Mouse (Mus musculus): Measurements from ENCODE around the gene Dffa. TPM values are rescaled to one million over a fixed set of nuclear protein-coding genes. Genes with fewer than 3 reads are reported as not detected.

Gene Dffa
- polyA plus RNA-seq, 1 experiment: 3.8 TPM

DNA sequence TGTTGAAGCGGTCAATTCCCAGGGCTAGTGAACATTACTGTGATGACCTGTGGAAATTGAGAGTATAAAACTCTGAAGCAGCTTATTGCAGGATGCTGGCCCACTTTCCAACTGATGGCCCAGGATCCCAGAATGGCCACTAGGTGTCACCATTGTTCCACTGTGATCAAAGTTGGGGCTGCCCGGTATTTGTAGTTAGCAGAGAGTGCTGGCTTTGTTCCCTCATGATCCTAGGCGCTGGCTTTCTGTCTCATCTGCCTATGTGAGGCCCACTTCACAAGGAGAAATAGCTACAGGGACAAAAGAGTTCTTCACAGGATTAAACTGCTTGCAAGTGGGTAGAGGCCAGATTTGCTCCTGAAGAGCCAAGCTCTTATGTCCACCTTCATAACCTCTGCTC lies 40.5 kb downstream of the Dffa start:
- H3K9me3 ChIP-seq: no peaks in the 10 kb centered on the region
- H3K4me1 ChIP-seq: peaks cover 29% of the 10 kb centered on the region
- TF ChIP-seq GATA1 (IDR thresholded peaks at IDR 0.05; ENCODE audit: borderline replicate concordance, low read length): no peak
- no peak for TF ChIP-seq FLI1 (IDR thresholded peaks at IDR 0.05; ENCODE audit: low read length)
- H3K27me3 ChIP-seq (replicated peaks): peaks cover 19% of the 10 kb centered on the region
- no peak overlapping the region for H3K4me3 ChIP-seq (replicated peaks)
- H3K36me3 ChIP-seq (replicated peaks; ENCODE audit: low read length): peaks cover 6% of the 10 kb centered on the region

DNA sequence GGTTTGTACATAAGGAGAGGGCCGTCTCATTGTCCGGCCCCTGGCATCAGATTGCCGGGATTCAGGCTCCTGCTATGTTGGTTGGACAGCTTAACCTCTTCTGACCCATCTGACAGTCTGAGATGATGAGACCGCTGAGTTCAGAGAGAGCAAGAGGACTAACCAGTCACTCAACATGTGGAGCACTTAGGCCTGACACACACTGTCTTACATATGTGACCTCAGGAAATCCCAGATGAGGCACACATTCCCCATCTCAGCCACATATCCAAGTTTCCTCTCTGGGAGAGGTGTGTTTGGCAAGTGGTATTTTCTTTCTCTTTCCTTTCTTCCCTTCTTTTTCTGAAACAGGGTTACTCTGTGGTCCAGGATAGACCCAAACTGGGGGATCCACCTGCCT lies 41.2 kb downstream of the Dffa start:
- H3K36me3 ChIP-seq (replicated peaks; ENCODE audit: low read length): peaks cover 13% of the 10 kb centered on the region
- peaks cover 17% of the 10 kb centered on the region for H3K27me3 ChIP-seq (replicated peaks)
- H3K9me3 ChIP-seq: no peaks in the 10 kb centered on the region
- no peak overlapping the region for H3K4me3 ChIP-seq (replicated peaks)
- TF ChIP-seq GATA1 (IDR thresholded peaks at IDR 0.05; ENCODE audit: borderline replicate concordance, low read length) (no peak), FLI1 (IDR thresholded peaks at IDR 0.05; ENCODE audit: low read length) (no peak)
- H3K4me1 ChIP-seq: peaks cover 30% of the 10 kb centered on the region

DNA sequence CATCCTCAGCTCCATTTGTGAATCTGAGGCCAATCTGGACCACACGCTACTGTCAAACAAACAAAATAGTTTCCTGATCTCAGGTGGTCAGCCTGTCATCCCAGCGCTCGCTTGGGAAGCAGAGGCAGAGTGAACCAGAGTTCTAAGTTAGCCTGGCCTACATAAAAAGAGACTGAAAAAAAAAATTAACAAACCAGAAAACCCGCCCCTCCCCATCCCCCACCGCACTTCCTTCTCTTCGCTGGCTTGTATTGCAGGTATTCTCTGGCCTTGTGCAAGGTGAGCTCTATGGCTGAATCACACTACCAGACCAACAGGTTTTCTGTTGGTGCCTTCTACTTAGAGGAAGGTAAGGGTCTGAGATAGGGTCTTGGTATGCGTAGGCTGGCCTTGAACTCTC lies 43.6 kb downstream of the Dffa start:
- Histone ChIP-seq H3K27me3 (replicated peaks) (peaks cover 11% of the 10 kb centered on the region), H3K36me3 (replicated peaks; ENCODE audit: low read length) (peaks cover 37% of the 10 kb centered on the region), H3K9me3 (0 out of 2 replicates have a peak, but pooled peaks cover 4% of the 10 kb centered on the region), H3K4me3 (replicated peaks) (no peak overlapping the region), H3K4me1 (peaks cover 40% of the 10 kb centered on the region)
- no peak for TF ChIP-seq GATA1 (IDR thresholded peaks at IDR 0.05; ENCODE audit: borderline replicate concordance, low read length)
- no peak for TF ChIP-seq FLI1 (IDR thresholded peaks at IDR 0.05; ENCODE audit: low read length)

DNA sequence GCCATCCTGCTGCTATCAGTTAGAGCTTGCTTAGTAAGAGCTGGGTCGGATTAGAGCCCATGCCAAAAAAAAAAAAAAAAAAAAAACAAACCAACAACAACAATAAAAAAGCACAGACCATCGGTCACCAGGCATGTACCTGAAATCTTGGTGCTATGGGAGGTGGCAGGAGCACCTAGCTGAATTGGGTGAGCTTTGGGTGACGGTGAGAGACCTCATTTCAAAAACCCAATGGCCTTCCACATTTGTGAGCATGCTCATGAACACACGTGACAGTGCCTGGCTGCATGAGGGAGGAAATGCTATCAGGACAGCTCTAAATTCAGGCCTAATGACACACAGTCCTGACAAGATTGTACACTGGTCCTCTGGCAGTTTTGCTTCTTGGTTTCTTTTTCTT lies 44.1 kb downstream of the Dffa start:
- Histone ChIP-seq H3K27me3 (replicated peaks) (peaks cover 11% of the 10 kb centered on the region), H3K36me3 (replicated peaks; ENCODE audit: low read length) (peaks cover 42% of the 10 kb centered on the region), H3K9me3 (0 out of 2 replicates have a peak, but pooled peaks cover 4% of the 10 kb centered on the region), H3K4me1 (peaks cover 41% of the 10 kb centered on the region), H3K4me3 (replicated peaks) (no peak overlapping the region)
- no peak for TF ChIP-seq GATA1 (IDR thresholded peaks at IDR 0.05; ENCODE audit: borderline replicate concordance, low read length)

DNA sequence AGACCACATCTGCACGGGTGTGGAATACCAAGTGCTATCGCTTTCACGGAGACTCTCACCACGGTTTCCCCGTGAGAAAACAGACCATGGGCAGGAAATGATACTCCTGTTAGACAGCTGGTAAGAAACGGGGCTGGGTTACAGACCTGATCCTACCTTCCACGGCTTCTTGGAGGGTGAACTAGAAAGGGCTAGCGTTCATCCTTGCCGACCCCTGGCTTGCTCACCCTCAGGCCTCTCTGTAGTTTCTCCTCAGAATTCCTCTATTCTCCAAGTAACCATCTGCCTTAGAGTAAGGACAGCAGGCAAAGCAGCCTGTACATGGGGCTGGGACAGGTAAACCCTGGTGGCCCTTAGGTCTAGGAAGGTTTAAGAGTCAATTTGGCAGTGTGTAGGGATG lies 45.2 kb downstream of the Dffa start:
- TF ChIP-seq FLI1 (IDR thresholded peaks at IDR 0.05; ENCODE audit: low read length): no peak
- TF ChIP-seq GATA1 (IDR thresholded peaks at IDR 0.05; ENCODE audit: borderline replicate concordance, low read length): no peak
- peaks cover 53% of the 10 kb centered on the region for H3K36me3 ChIP-seq (replicated peaks; ENCODE audit: low read length)
- 0 out of 2 replicates have a peak, but pooled peaks cover 4% of the 10 kb centered on the region for H3K9me3 ChIP-seq
- peaks cover 38% of the 10 kb centered on the region for H3K4me1 ChIP-seq
- H3K27me3 ChIP-seq (replicated peaks): peaks cover 7% of the 10 kb centered on the region
- H3K4me3 ChIP-seq (replicated peaks): no peak overlapping the region

DNA sequence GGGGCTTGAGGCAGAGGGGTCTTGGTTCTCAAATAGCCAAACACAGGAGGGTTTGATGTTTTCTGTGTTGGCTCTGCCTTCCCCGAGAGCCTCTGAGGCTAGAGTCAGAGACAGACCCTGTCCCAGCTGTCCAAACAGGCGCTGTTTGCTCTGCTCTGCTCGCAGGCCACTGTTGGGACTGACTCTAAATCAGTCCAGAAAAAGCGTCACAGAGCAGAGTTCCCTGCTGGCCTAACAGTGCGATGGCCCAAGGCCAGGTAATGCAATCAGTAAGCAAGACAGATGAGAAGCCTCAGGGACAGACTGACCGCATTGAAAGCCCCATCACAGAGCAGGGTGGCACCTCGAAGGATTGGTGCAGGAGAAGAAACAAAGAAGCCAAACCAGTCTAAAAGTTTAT lies 45.7 kb downstream of the Dffa start:
- peaks cover 57% of the 10 kb centered on the region for H3K36me3 ChIP-seq (replicated peaks; ENCODE audit: low read length)
- peaks cover 36% of the 10 kb centered on the region for H3K4me1 ChIP-seq
- no peak overlapping the region for H3K4me3 ChIP-seq (replicated peaks)
- TF ChIP-seq GATA1 (IDR thresholded peaks at IDR 0.05; ENCODE audit: borderline replicate concordance, low read length): no peak
- no peak for TF ChIP-seq FLI1 (IDR thresholded peaks at IDR 0.05; ENCODE audit: low read length)
- H3K9me3 ChIP-seq: 0 out of 2 replicates have a peak, but pooled peaks cover 4% of the 10 kb centered on the region
- peaks cover 7% of the 10 kb centered on the region for H3K27me3 ChIP-seq (replicated peaks)

DNA sequence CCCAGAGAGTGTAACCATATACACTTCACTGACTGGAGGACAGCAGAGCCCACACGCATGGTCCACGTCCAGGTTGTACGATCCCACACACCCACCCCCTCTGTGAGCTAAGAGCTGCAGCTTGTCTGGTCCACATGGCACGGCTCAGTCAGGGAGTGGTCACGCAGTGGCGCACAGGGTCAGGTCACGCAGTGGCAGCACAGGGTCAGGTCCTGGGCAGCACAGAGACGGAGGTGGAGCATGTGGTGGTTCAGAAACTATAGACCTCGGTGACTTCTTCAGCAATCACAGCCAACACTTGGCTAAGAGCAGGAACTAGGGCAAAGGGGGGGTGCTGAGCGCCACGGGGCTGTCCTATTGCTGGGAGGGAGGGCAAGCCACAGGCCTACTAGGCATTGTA lies 46.3 kb downstream of the Dffa start:
- H3K4me3 ChIP-seq (replicated peaks): peak overlapping the region; percentile 59
- peaks cover 30% of the 10 kb centered on the region for H3K4me1 ChIP-seq
- peaks cover 4% of the 10 kb centered on the region for H3K27me3 ChIP-seq (replicated peaks)
- 0 out of 2 replicates have a peak, but pooled peaks cover 4% of the 10 kb centered on the region for H3K9me3 ChIP-seq
- H3K36me3 ChIP-seq (replicated peaks; ENCODE audit: low read length): peaks cover 64% of the 10 kb centered on the region
- TF ChIP-seq FLI1 (IDR thresholded peaks at IDR 0.05; ENCODE audit: low read length): no peak
- TF ChIP-seq GATA1 (IDR thresholded peaks at IDR 0.05; ENCODE audit: borderline replicate concordance, low read length): no peak

DNA sequence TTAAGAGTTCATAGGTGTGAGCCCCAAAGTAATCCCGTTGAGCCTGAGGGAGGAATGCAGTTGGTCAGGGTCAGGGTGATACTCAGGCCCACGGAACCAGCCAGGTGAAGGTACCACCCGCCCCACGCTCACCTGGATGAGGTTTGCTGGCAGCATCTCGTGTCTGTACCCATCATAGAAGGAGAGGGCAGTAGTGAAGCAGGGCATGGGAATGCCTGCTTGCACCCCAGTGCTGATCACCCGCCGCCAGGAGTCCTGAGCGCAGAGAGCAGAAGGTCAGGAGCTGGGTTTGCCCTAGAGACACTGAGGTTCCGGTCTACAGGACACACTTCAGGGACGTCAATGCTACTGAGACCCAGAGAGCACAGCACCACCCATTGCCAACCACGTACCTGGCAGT lies 46.8 kb downstream of the Dffa start:
- Histone ChIP-seq H3K9me3 (0 out of 2 replicates have a peak, but pooled peaks cover 5% of the 10 kb centered on the region), H3K4me3 (replicated peaks) (no peak overlapping the region), H3K36me3 (replicated peaks; ENCODE audit: low read length) (peaks cover 69% of the 10 kb centered on the region), H3K27me3 (replicated peaks) (peaks cover 2% of the 10 kb centered on the region), H3K4me1 (peaks cover 29% of the 10 kb centered on the region)
- no peak for TF ChIP-seq FLI1 (IDR thresholded peaks at IDR 0.05; ENCODE audit: low read length)
- TF ChIP-seq GATA1 (IDR thresholded peaks at IDR 0.05; ENCODE audit: borderline replicate concordance, low read length): no peak

DNA sequence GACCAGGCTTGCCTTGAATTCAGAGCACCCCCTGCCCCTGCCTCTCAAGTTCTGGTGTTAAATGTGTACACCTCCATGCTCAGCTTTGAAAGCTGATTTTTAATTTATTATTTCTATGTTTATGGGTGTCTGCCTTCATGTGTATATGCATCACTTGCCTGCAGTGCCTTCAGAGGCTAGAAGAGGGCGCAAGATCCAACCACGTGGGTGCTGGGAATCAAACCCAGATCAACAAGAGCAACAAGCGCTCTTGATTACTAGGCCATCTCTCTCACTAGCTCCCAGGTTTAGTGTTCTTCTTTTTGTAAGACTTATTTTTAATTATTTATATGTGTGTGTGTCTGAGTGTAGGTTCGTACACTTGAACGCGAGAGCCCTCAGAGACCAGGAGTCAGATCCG lies 50.9 kb downstream of the Dffa start:
- Histone ChIP-seq H3K9me3 (0 out of 2 replicates have a peak, but pooled peaks cover 7% of the 10 kb centered on the region), H3K4me3 (replicated peaks) (no peak overlapping the region), H3K36me3 (replicated peaks; ENCODE audit: low read length) (peaks cover 100% of the 10 kb centered on the region), H3K27me3 (replicated peaks) (no peaks in the 10 kb centered on the region), H3K4me1 (peaks cover 21% of the 10 kb centered on the region; the same call in 1 of the 2 replicates)
- TF ChIP-seq FLI1 (IDR thresholded peaks at IDR 0.05; ENCODE audit: low read length) (no peak), GATA1 (IDR thresholded peaks at IDR 0.05; ENCODE audit: borderline replicate concordance, low read length) (no peak)

DNA sequence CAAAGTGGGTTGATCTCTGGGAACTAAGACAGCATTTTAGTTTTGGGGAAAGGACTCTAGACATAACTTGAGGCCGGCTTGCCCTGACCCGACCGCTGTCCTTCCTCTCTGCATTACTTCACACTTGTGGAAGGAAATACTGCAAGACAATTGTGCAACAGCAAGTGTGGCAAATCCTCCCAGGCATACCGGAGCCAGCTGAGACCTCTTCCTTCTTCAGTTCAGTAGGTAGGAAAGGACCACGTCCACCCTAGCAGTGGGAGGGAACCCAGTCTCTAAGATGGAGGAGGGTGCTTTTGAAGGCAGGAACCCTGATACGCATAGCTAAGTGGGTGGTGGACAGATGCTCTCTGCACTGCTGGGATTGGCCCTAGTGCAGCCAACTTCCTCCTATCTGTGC lies 51.8 kb downstream of the Dffa start:
- H3K27me3 ChIP-seq (replicated peaks): no peaks in the 10 kb centered on the region
- H3K4me1 ChIP-seq: peaks cover 21% of the 10 kb centered on the region; the same call in 1 of the 2 replicates
- TF ChIP-seq FLI1 (IDR thresholded peaks at IDR 0.05; ENCODE audit: low read length) (no peak), GATA1 (IDR thresholded peaks at IDR 0.05; ENCODE audit: borderline replicate concordance, low read length) (no peak)
- peaks cover 100% of the 10 kb centered on the region for H3K36me3 ChIP-seq (replicated peaks; ENCODE audit: low read length)
- peak overlapping the region; percentile 39 for H3K4me3 ChIP-seq (replicated peaks)
- 0 out of 2 replicates have a peak, but pooled peaks cover 7% of the 10 kb centered on the region for H3K9me3 ChIP-seq
